Mouse (Mus musculus) neural tube, embryonic 13.5 days (tissue): Measurements from ENCODE around the gene Adamts18. TPM values are rescaled to one million over a fixed set of nuclear protein-coding genes. Genes with fewer than 3 reads are reported as not detected.

Experiments
- ATAC-seq: fragments of 200-750 bp; cut with Nextera tagmentation; 2 replicates; pipeline ENCODE4 v1.8.0; 2017; ENCODE audit warnings: low read depth, mild to moderate bottlenecking, moderate TSS enrichment, moderate library complexity
- H3K27ac ChIP-seq: fragments of 300-500 bp; sonication (generic); replicated peaks from 2 replicates; pipeline ENCODE4 v1.5.1; 2015; ENCODE audit warnings: moderate library complexity, mild to moderate bottlenecking, inconsistent platforms
- H3K27me3 ChIP-seq: fragments of 300-500 bp; sonication (generic); 2 replicates; pipeline ENCODE4 v1.6.1; 2015; ENCODE audit warnings: mild to moderate bottlenecking, inconsistent platforms
- H3K36me3 ChIP-seq: fragments of 300-500 bp; sonication (generic); 2 replicates; pipeline ENCODE4 v1.6.1; 2015; ENCODE audit warnings: mild to moderate bottlenecking, inconsistent platforms
- H3K4me1 ChIP-seq: fragments of 300-500 bp; sonication (generic); replicated peaks from 2 replicates; pipeline ENCODE4 v1.6.1; 2015; ENCODE audit warnings: inconsistent platforms
- H3K4me2 ChIP-seq: fragments of 300-500 bp; sonication (generic); 2 replicates; pipeline ENCODE4 v1.6.1; 2015; ENCODE audit warnings: inconsistent platforms, mild to moderate bottlenecking, moderate library complexity
- H3K4me3 ChIP-seq: fragments of 300-500 bp; sonication (generic); 2 replicates; pipeline ENCODE4 v1.5.1; 2015; ENCODE audit warnings: mild to moderate bottlenecking, inconsistent platforms
- H3K9ac ChIP-seq: fragments of 300-500 bp; sonication (generic); 2 replicates; pipeline ENCODE4 v1.6.1; 2015; ENCODE audit warnings: moderate library complexity, mild to moderate bottlenecking, inconsistent platforms
- H3K9me3 ChIP-seq: fragments of 300-500 bp; sonication (generic); 2 replicates; pipeline ENCODE4 v1.6.1; 2016; ENCODE audit warnings: inconsistent platforms
- WGBS: fragments of 180-500 bp; shearing (Covaris S2); methylation state at CpG from one replicate; pipeline ENCODE4 v1.1.7; 2015; 5-methylcytosine and 5-hydroxymethylcytosine counted together
- polyA plus RNA-seq: library from polyadenylated mRNA; unstranded; fragments of >200 nt; fragmentation: Nextera tagmentation; extraction: Ambion mirVana; gene quantifications from 2 replicates; pipeline ENCODE4 v1.2.1, GENCODE M21; 2015

Gene Adamts18
- 1.3 and 2.2 TPM in 2 replicates for polyA plus RNA-seq

GRCm38 (mm10) chr8:113848653-113849135, at the start of gene Adamts18:
Gene Adamts18, minus strand, starts transcription at chr8:113848738.
- WGBS = under 1% methylated on average over 32 of the region's 32 CpGs
- Histone ChIP-seq H3K4me3 (peak within 1 kb of the TSS; percentile 58), H3K27me3 (peaks cover 42% of the 10 kb centered on the region), H3K27ac (peak within 1 kb of the TSS; percentile 75), H3K9ac (peak within 1 kb of the TSS; percentile 82), H3K9me3 (peaks cover 5% of the 10 kb centered on the region; the same call in 1 of the 2 replicates), H3K4me2 (peak within 1 kb of the TSS; percentile 99), H3K36me3 (no peaks in the 10 kb centered on the region), H3K4me1 (peaks cover 31% of the 10 kb centered on the region)
- peak; percentile 86 for ATAC-seq

- no peaks in the 10 kb centered on the region for H3K36me3 ChIP-seq
- no peak overlapping the region for H3K27ac ChIP-seq
- no peaks in the 10 kb centered on the region for H3K4me1 ChIP-seq
- H3K27me3 ChIP-seq = no peaks in the 10 kb centered on the region
- H3K9me3 ChIP-seq = 0 out of 2 replicates have a peak, but pooled peaks cover 3% of the 10 kb centered on the region
- H3K9ac ChIP-seq = no peak overlapping the region
- WGBS = 84% methylated on average over 1 of the region's 1 CpGs
- no peak overlapping the region for H3K4me2 ChIP-seq
- ATAC-seq = no peak
- no peak overlapping the region for H3K4me3 ChIP-seq
Observed at GRCm38 (mm10) chr8:113896446-113896845, 47.9 kb upstream of the Adamts18 start.

GRCm38 (mm10) chr8:113891376-113891775, 42.8 kb upstream of the Adamts18 start:
- Histone ChIP-seq H3K4me2 (no peak overlapping the region), H3K27ac (no peak overlapping the region), H3K27me3 (no peaks in the 10 kb centered on the region), H3K4me3 (no peak overlapping the region), H3K9ac (no peak overlapping the region), H3K9me3 (no peaks in the 10 kb centered on the region), H3K4me1 (no peaks in the 10 kb centered on the region), H3K36me3 (no peaks in the 10 kb centered on the region)
- 48% methylated on average over 3 of the region's 3 CpGs for WGBS
- no peak for ATAC-seq

GRCm38 (mm10) chr8:113886509-113886908, 38.0 kb upstream of the Adamts18 start:
- Histone ChIP-seq H3K4me2 (no peak overlapping the region), H3K27ac (no peak overlapping the region), H3K4me1 (no peaks in the 10 kb centered on the region), H3K36me3 (no peaks in the 10 kb centered on the region), H3K9ac (no peak overlapping the region), H3K9me3 (no peaks in the 10 kb centered on the region), H3K4me3 (no peak overlapping the region), H3K27me3 (no peaks in the 10 kb centered on the region)
- no peak for ATAC-seq
- 90% methylated on average over 3 of the region's 3 CpGs for WGBS

GRCm38 (mm10) chr8:113885101-113885500, 36.6 kb upstream of the Adamts18 start:
- no peak overlapping the region for H3K4me2 ChIP-seq
- H3K27me3 ChIP-seq = no peaks in the 10 kb centered on the region
- WGBS = 82% methylated on average over 2 of the region's 2 CpGs
- H3K27ac ChIP-seq = no peak overlapping the region
- no peak overlapping the region for H3K4me3 ChIP-seq
- H3K36me3 ChIP-seq = no peaks in the 10 kb centered on the region
- no peaks in the 10 kb centered on the region for H3K4me1 ChIP-seq
- ATAC-seq = no peak
- no peak overlapping the region for H3K9ac ChIP-seq
- H3K9me3 ChIP-seq = no peaks in the 10 kb centered on the region

GRCm38 (mm10) chr8:113883994-113884393, 35.5 kb upstream of the Adamts18 start:
- no peak for ATAC-seq
- Histone ChIP-seq H3K4me2 (no peak overlapping the region), H3K9ac (no peak overlapping the region), H3K4me1 (no peaks in the 10 kb centered on the region), H3K4me3 (no peak overlapping the region), H3K27me3 (no peaks in the 10 kb centered on the region), H3K9me3 (no peaks in the 10 kb centered on the region), H3K36me3 (no peaks in the 10 kb centered on the region), H3K27ac (no peak overlapping the region)
- WGBS = 11% methylated on average over 7 of the region's 7 CpGs

GRCm38 (mm10) chr8:113882558-113882957, 34.0 kb upstream of the Adamts18 start:
- no peak overlapping the region for H3K27ac ChIP-seq
- no peaks in the 10 kb centered on the region for H3K36me3 ChIP-seq
- no peaks in the 10 kb centered on the region for H3K4me1 ChIP-seq
- ATAC-seq = no peak
- WGBS = 57% methylated on average over 2 of the region's 2 CpGs
- no peak overlapping the region for H3K9ac ChIP-seq
- no peaks in the 10 kb centered on the region for H3K27me3 ChIP-seq
- H3K4me3 ChIP-seq = no peak overlapping the region
- H3K9me3 ChIP-seq = no peaks in the 10 kb centered on the region
- H3K4me2 ChIP-seq = no peak overlapping the region

GRCm38 (mm10) chr8:113878411-113879006, 30.0 kb upstream of the Adamts18 start:
- Histone ChIP-seq H3K27me3 (no peaks in the 10 kb centered on the region), H3K9ac (no peak overlapping the region), H3K4me3 (no peak overlapping the region), H3K9me3 (no peaks in the 10 kb centered on the region), H3K36me3 (no peaks in the 10 kb centered on the region), H3K4me1 (no peaks in the 10 kb centered on the region), H3K27ac (no peak overlapping the region), H3K4me2 (no peak overlapping the region)
- WGBS = 67% methylated on average over 3 of the region's 3 CpGs
- ATAC-seq = no peak

- Histone ChIP-seq H3K36me3 (no peaks in the 10 kb centered on the region), H3K9ac (no peak overlapping the region), H3K4me2 (no peak overlapping the region), H3K4me3 (no peak overlapping the region), H3K4me1 (no peaks in the 10 kb centered on the region), H3K27ac (no peak overlapping the region), H3K27me3 (no peaks in the 10 kb centered on the region), H3K9me3 (no peaks in the 10 kb centered on the region)
- WGBS = 80% methylated on average over 12 of the region's 12 CpGs
- no peak for ATAC-seq
Observed at GRCm38 (mm10) chr8:113873446-113874120, 25.0 kb upstream of the Adamts18 start.

GRCm38 (mm10) chr8:113872436-113872835, 23.9 kb upstream of the Adamts18 start:
- Histone ChIP-seq H3K4me1 (no peaks in the 10 kb centered on the region), H3K9me3 (no peaks in the 10 kb centered on the region), H3K9ac (no peak overlapping the region), H3K4me2 (no peak overlapping the region), H3K27me3 (no peaks in the 10 kb centered on the region), H3K27ac (no peak overlapping the region), H3K36me3 (no peaks in the 10 kb centered on the region), H3K4me3 (no peak overlapping the region)
- 86% methylated on average over 6 of the region's 6 CpGs for WGBS
- ATAC-seq = no peak

GRCm38 (mm10) chr8:113866530-113866929, 18.0 kb upstream of the Adamts18 start:
- no peaks in the 10 kb centered on the region for H3K36me3 ChIP-seq
- no peaks in the 10 kb centered on the region for H3K27me3 ChIP-seq
- H3K27ac ChIP-seq = no peak overlapping the region
- H3K4me3 ChIP-seq = no peak overlapping the region
- H3K4me2 ChIP-seq = no peak overlapping the region
- H3K4me1 ChIP-seq = no peaks in the 10 kb centered on the region
- 76% methylated on average over 4 of the region's 4 CpGs for WGBS
- H3K9ac ChIP-seq = no peak overlapping the region
- ATAC-seq = no peak
- no peaks in the 10 kb centered on the region for H3K9me3 ChIP-seq

- Histone ChIP-seq H3K9ac (no peak overlapping the region), H3K27me3 (no peaks in the 10 kb centered on the region), H3K9me3 (no peaks in the 10 kb centered on the region), H3K4me2 (no peak overlapping the region), H3K36me3 (no peaks in the 10 kb centered on the region), H3K27ac (no peak overlapping the region), H3K4me1 (no peaks in the 10 kb centered on the region), H3K4me3 (no peak overlapping the region)
- no peak for ATAC-seq
- WGBS = 77% methylated on average over 13 of the region's 13 CpGs
Observed at GRCm38 (mm10) chr8:113865326-113866093, 17.0 kb upstream of the Adamts18 start.
